Mouse (Mus musculus) liver, adult (tissue): ENCODE measurements around the gene Smoc2.

ENCODE experiments used
- GATA4 ChIP-seq: IDR thresholded peaks from 2 replicates; pipeline ENCODE4 v1.6.1; 2014; ENCODE audit warnings: mild to moderate bottlenecking, low read length; ENCODE audit not compliant: insufficient replicate concordance

Smoc2 gene

GRCm38 (mm10) chr17:14400960-14401359 lies 121.7 kb downstream of the Smoc2 start:
- TF ChIP-seq GATA4, result no peak

GRCm38 (mm10) chr17:14407874-14408273 lies 128.6 kb downstream of the Smoc2 start:
- no peak for TF ChIP-seq GATA4

- no peak for TF ChIP-seq GATA4
These were observed 133.2 kb downstream of the Smoc2 start for GRCm38 (mm10) chr17:14412460-14412859.

DNA sequence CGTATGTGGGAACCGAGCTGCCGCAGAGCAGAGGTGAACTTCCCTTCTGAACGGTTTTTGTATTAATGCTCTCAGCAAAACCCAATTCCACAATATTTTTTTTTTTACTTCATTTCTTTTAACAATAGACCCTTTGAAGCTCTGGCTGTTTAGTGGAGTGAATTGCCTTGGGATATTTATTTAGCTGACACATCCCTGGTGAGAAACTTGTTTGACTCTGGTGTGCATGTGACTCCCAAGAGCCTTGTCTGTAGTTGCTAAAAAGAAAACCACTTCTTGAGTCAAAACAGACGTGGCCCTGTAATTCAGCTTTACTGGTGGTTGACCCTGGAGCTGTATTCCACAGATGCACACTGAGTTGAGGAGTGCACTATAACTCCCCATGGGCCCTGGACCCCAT lies 135.2 kb downstream of the Smoc2 start:
- no peak for TF ChIP-seq GATA4

DNA sequence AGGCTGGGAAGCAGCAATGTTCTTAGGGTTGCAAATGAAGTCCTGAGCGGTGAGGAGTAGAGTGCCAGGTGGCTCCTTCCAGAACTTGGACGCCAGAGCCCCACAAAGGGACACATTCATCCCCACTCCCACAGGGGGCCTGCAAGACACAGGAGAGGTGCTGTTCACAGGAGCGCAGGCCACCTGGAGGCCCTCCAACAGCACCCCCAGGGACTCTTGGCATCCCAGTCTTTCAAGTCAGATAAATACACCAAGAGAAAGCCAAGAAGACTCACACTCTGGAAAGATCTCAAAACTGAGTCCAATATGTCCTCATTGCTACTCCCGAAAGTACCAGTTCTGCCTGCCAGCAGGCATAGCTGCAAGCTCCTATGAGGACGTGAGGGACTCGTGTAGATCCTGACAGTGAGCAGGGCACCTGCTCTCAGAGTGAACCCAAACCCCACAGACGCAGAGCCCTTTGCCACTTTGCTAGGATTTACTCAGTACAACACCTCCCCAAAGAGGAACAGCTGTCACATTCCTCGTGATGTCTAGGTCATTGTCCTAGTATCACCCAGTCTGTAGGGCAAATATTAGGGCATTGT lies 141.2 kb downstream of the Smoc2 start:
- TF ChIP-seq GATA4, result no peak

DNA sequence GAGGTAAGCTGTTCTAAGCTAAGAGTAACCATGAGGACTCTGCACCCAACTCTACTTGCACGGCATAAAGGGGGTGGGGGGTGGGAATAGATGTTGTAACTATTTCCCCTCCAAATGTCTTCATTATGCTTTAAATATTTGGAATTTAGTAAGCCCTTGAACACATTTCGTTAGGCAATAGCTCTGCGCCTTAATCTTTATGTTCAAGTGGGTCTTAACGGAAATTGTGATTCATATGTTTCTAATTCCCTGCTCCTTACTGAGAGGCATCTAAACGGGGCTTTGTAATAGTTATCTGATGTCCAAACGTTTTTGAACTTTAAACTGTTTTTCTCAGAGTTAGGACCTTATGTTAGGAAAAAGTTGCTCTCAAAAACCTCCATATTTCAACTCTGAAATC lies 147.2 kb downstream of the Smoc2 start:
- TF ChIP-seq GATA4, result no peak

GRCm38 (mm10) chr17:14434717-14435116 lies 155.4 kb downstream of the Smoc2 start:
- TF ChIP-seq GATA4, result no peak

- TF ChIP-seq GATA4, result no peak
These were observed 166.3 kb downstream of the Smoc2 start for GRCm38 (mm10) chr17:14445611-14446010.

- no peak for TF ChIP-seq GATA4
These were observed 168.0 kb downstream of the Smoc2 start for GRCm38 (mm10) chr17:14447275-14447674.
